Mouse (Mus musculus) liver, embryonic 14.5 days (tissue): ENCODE measurements at regions not wholly inside any gene's neighbourhood (a gene's known extent, or its start where the extent isn't known, plus 50 kb on each side); places are given as distances from the start of the nearest gene placed in this dataset.

ENCODE experiments used
- ATAC-seq: fragments of 200-750 bp; cut with Nextera tagmentation; 2 replicates; pipeline ENCODE4 v1.8.0; 2017; ENCODE audit warnings: moderate number of reproducible peaks, mild to moderate bottlenecking, moderate library complexity; ENCODE audit not compliant: insufficient read depth
- DNase-seq, 3 experiments: peaks; one replicate each; pipeline ENCODE4 v3.0.0-alpha.2; 2012 to 2013; ENCODE audit warnings: low read depth in 3 of 3, low spot score in 3 of 3
- H3K27ac ChIP-seq: fragments of 300-500 bp; sonication (generic); 2 replicates; pipeline ENCODE4 v1.5.1; 2014; ENCODE audit warnings: moderate library complexity, mild to moderate bottlenecking, control low read depth, inconsistent platforms
- H3K27me3 ChIP-seq: fragments of 300-500 bp; sonication (generic); 2 replicates; pipeline ENCODE4 v1.6.1; 2014; ENCODE audit warnings: mild to moderate bottlenecking, low read length, moderate library complexity; ENCODE audit not compliant: control insufficient read depth, insufficient read depth
- H3K36me3 ChIP-seq: fragments of 300-500 bp; sonication (generic); replicated peaks from 2 replicates; pipeline ENCODE4 v1.6.1; 2014; ENCODE audit warnings: low read depth; ENCODE audit not compliant: control insufficient read depth, insufficient read depth
- H3K4me1 ChIP-seq, 2 experiments: fragments of 200-500 bp in 1 of 2; fragments of 300-500 bp in 1 of 2; sonication (generic) in 1 of 2; replicated peaks; 2 replicates each; pipeline ENCODE4 v1.6.1; 2012 to 2014; ENCODE audit warnings: antibody characterized with exemption in 1 of 2, inconsistent platforms in 1 of 2, low read length in 1 of 2; ENCODE audit not compliant: control insufficient read depth in 2 of 2, insufficient read depth in 2 of 2
- H3K4me2 ChIP-seq: fragments of 300-500 bp; sonication (generic); 2 replicates; pipeline ENCODE4 v1.6.1; 2014; ENCODE audit warnings: low read depth, mild to moderate bottlenecking, control low read depth, moderate library complexity
- H3K4me3 ChIP-seq, 2 experiments: fragments of 200-500 bp in 1 of 2; fragments of 300-500 bp in 1 of 2; sonication (generic) in 1 of 2; 2 replicates each; pipeline ENCODE4 v1.5.1; 2012 to 2014; ENCODE audit warnings: low read depth in 2 of 2, low read length in 2 of 2, mild to moderate bottlenecking in 2 of 2, control low read depth in 1 of 2, inconsistent platforms in 1 of 2, moderate library complexity in 1 of 2; ENCODE audit not compliant: insufficient read depth in 1 of 2
- H3K9ac ChIP-seq: fragments of 300-500 bp; sonication (generic); replicated peaks from 2 replicates; pipeline ENCODE4 v1.6.1; 2014; ENCODE audit warnings: mild to moderate bottlenecking, control low read depth, moderate library complexity
- H3K9me3 ChIP-seq: fragments of 300-500 bp; sonication (generic); 2 replicates; pipeline ENCODE4 v1.6.1; 2016; ENCODE audit warnings: low read length, mixed read lengths; ENCODE audit not compliant: control insufficient read depth
- CTCF ChIP-seq: IDR thresholded peaks from 2 replicates; pipeline ENCODE4 v1.5.1; 2016; ENCODE audit warnings: antibody characterized with exemption, low read depth, control low read depth
- EP300 ChIP-seq: IDR thresholded peaks from 2 replicates; pipeline ENCODE4 v1.6.1; 2016; ENCODE audit warnings: antibody characterized with exemption, low read depth
- WGBS: fragments of 180-500 bp; shearing (Covaris S2); extraction: QIAGEN DNeasy Blood & Tissue Kit; methylation state at CpG from one replicate; pipeline ENCODE4 v1.1.7; 2014; ENCODE audit not compliant: insufficient replicate concordance; 5-methylcytosine and 5-hydroxymethylcytosine counted together

- ATAC-seq: no peak
- 64% methylated on average over 8 of the region's 8 CpGs for WGBS
- no peak for TF ChIP-seq EP300
- no peak for TF ChIP-seq CTCF
Measured at GRCm38 (mm10) chr6:12259629-12260028, 352.0 kb downstream of the Phf14 start.

GRCm38 (mm10) chr6:12260325-12261076 is 352.9 kb downstream of the Phf14 start:
- H3K9ac ChIP-seq: no peak overlapping the region
- no peaks in the 10 kb centered on the region for H3K4me1 ChIP-seq
- no peak overlapping the region for H3K27ac ChIP-seq
- WGBS: 32% methylated on average over 9 of the region's 9 CpGs
- no peak overlapping the region for H3K4me2 ChIP-seq
- H3K9me3 ChIP-seq: no peaks in the 10 kb centered on the region
- no peaks in the 10 kb centered on the region for H3K27me3 ChIP-seq
- no peak for ATAC-seq
- no peaks in the 10 kb centered on the region for H3K36me3 ChIP-seq
- no peak overlapping the region for H3K4me3 ChIP-seq
- no peak for DNase-seq
- TF ChIP-seq EP300: no peak
- TF ChIP-seq CTCF: peak; percentile 48

More at GRCm38 (mm10) chr6:12259629-12260028, 352.0 kb downstream of the Phf14 start:
- Histone ChIP-seq H3K27me3 (no peaks in the 10 kb centered on the region), H3K9ac (no peak overlapping the region), H3K4me3 (no peak overlapping the region), H3K4me1 (no peaks in the 10 kb centered on the region), H3K36me3 (no peaks in the 10 kb centered on the region), H3K9me3 (no peaks in the 10 kb centered on the region), H3K27ac (no peak overlapping the region), H3K4me2 (no peak overlapping the region)
- no peak for DNase-seq
